Mouse (Mus musculus): ENCODE measurements around the gene Tubgcp6. TPM values are rescaled to one million over a fixed set of nuclear protein-coding genes. Genes with fewer than 3 reads are reported as not detected.

Gene Tubgcp6
- total RNA-seq (2021), result 10 to 100 TPM; 34.7 to 35.3 TPM
- long read RNA-seq, experiment 1, full-length matches to known transcripts, result 18 of 41 reads
- long read RNA-seq, experiment 1, partial matches to known transcripts, result 9 of 41 reads
- long read RNA-seq, experiment 1, other reads (novel, unspliced or antisense), result 14 of 41 reads
- long read RNA-seq, experiment 2, full-length matches to known transcripts, result 16 of 47 reads
- long read RNA-seq, experiment 2, partial matches to known transcripts, result 8 of 47 reads
- long read RNA-seq, experiment 2, other reads (novel, unspliced or antisense), result 23 of 47 reads

DNA sequence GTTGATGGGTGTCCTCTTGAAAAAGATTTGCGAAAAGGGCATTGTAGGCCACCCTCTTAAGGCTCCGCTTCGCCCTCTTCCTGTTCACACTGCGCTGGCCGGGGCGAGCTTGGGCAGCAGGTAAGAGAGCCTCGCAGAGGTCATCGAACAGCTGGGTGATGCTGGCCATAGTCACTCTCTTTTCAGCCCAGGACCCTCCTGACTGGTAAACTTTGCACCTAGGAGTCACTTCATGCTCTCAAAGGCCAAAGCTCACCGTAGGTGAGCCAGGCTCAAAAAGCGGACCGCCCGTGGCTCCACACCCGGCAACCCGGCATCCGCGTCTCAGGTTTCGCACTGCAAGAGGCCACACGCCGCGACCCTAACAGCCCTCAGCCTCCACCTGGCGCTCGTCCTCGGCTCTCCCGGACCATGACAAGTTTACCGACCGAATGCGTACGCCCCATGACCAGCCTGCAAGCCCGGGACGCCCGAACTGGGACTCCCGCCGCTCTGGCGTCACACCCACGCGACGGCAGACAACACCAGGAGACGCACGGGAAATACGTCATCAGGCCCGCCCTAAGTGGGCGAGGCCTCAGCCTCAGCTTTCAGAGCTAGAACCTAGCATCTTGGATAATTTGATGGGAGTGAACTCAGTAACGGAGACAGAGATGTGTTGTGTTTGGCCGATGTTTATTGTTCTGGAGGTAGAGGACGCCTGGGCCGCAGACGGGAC lies at the start of gene Tubgcp6:
TSS of gene Tubgcp6 (minus strand) at position 464 of the 718 bp plus-strand sequence.
- TF ChIP-seq CTCF (IDR thresholded peaks at IDR 0.05), result no peak
- peak; percentile 96 to 97 for DNase-seq (ENCODE audit: extremely low spot score in 1 of 2, low spot score in 2 of 2)
- intact Hi-C loops (cut with DNase I), result loop anchor here (2.0 kb wide), 1 partner anchor 74 kb away; the partner anchor contains the start of gene Dennd6b
- Histone ChIP-seq H3K27ac (peak within 1 kb of the TSS; percentile 93), H3K4me3 (peak within 1 kb of the TSS; percentile 94)

DNA sequence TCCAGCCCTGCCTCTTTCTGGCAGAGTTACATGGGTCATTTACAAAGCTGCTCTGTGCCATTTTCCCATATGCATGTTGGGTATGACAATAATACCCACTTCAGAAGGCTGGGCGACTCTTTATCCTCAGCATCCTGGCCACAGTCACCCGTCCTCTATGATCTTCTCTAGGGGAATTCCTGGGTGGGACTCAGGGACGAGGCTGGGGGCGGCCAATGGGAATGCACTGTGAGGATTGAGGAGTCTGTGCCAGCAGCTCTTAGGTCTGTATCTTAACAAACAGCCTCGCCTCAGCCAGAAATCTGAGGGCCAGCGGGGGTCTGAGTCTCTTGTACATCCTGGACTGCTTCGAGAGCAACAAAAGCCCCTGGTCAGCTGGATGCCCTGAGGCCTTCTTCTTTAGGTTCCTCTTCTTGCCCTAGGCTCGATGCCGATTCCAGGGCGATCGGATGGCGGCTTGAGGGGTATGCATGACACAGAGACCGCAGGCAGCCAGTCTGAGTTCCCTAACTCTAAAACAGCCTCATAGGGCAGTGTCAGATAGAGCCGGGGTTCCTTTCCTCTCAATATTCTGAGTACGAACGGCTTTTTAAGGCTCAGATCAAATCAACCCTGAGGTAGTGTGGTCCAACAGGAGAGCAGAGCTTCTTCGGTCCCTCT lies 49.5 kb upstream of the Tubgcp6 start:
- peak overlapping the region; percentile 85 for H3K27ac ChIP-seq
- TF ChIP-seq CTCF (IDR thresholded peaks at IDR 0.05), result no peak
- intact Hi-C loops (cut with DNase I), result no loop called here
- peak overlapping the region; percentile 82 for H3K4me3 ChIP-seq
- no peak for DNase-seq (ENCODE audit: extremely low spot score in 1 of 2, low spot score in 2 of 2)

DNA sequence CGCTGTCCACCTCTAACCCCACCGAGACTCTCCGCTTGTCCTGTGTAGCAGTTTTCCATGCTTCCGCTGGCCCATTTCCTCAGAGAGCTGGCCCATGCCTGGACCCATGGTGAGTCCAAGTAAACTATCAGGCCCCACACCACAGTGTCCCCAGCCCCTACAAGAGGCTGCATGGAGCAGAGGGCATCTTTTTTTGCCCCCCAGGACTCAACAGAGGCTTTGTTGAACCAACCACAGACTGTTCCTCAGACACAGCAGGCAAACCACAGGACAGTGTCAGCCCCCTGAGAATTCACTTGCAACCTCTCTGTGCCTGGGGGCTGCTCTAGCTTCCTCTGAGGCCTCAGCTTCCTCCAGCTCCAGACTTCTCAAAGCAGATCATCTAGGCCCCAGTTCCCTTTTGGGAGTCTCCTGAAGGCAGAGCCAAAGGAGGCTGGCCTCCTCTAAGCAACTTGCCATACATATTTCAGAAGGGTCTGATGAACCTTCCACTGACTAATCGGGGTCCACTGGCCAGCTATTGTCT lies 48.7 kb upstream of the Tubgcp6 start:
- no peak for DNase-seq (ENCODE audit: extremely low spot score in 1 of 2, low spot score in 2 of 2)
- no peak for TF ChIP-seq CTCF (IDR thresholded peaks at IDR 0.05)
- intact Hi-C loops (cut with DNase I), result no loop called here
- no peak overlapping the region for H3K27ac ChIP-seq
- H3K4me3 ChIP-seq, result no peak overlapping the region

DNA sequence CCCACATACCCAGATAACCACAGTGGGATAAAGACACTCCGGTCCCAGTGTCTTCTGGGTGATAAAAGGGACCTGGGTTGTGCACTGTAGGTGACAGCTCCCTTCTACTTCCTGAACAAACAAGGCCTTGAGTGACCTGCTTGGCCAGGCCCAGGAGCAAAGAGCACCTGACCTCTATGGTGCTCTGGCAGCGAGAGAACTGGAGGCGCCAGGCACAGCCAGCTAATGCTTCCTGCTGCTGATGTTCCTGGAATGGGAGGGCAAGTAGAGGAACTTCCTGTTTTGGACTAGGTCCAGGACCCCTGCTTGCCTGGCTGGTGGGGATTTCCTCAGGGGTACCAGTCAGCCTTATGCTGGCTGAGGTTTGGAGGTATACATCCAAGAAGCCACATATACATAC lies 47.2 kb upstream of the Tubgcp6 start:
- no peak for TF ChIP-seq CTCF (IDR thresholded peaks at IDR 0.05)
- Histone ChIP-seq H3K4me3 (no peak overlapping the region), H3K27ac (peak overlapping the region; percentile 60)
- no peak for DNase-seq (ENCODE audit: extremely low spot score in 1 of 2, low spot score in 2 of 2)
- intact Hi-C loops (cut with DNase I), result no loop called here

DNA sequence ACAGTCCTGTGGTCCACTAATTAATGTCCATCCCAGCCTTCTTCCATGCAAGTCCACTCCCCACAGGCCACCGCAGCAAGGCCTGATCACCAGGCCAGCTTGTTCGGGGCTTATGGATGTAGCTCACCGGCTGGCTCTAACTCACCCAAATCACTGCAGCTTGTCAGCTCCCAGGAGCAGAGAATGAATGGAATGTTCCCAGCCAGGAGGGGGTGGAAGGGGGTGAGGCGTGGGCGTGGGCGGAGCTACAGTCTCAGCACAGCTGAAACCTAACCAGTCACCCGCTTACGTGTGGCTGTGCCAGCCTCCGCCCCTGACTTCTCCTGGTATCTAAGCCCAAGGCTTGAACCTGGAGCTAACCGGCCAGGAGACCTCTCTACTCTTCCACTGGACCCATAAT lies 46.5 kb upstream of the Tubgcp6 start:
- H3K27ac ChIP-seq, result peak overlapping the region; percentile 60
- peak; percentile 83 for DNase-seq (ENCODE audit: extremely low spot score in 1 of 2, low spot score in 2 of 2)
- H3K4me3 ChIP-seq, result peak overlapping the region; percentile 19; the same call in 1 of the 2 replicates
- no peak for TF ChIP-seq CTCF (IDR thresholded peaks at IDR 0.05)
- intact Hi-C loops (cut with DNase I), result no loop called here

DNA sequence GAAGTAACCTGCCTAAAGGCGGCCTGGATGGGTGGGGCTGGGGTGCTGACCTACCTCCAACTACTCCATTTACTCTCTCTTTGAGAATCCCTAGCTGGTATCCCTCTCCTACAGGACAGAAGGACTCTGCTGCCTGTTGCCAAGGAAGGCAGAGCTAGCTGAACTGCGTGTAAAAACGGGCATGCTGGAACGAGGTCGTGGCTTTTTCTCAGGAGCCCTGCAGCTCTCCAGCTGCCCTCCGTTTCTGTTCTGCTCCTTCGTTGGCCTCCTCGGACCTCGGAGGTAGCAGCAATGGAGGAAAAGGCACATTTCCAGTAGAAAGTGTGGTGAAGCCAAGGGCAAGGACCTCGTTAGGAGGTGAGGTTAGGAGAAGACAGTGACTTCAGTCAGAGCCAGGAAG lies 46.0 kb upstream of the Tubgcp6 start:
- intact Hi-C loops (cut with DNase I), result no loop called here
- no peak for DNase-seq (ENCODE audit: extremely low spot score in 1 of 2, low spot score in 2 of 2)
- TF ChIP-seq CTCF (IDR thresholded peaks at IDR 0.05), result no peak
- Histone ChIP-seq H3K4me3 (peak overlapping the region; percentile 19; the same call in 1 of the 2 replicates), H3K27ac (peak overlapping the region; percentile 60; the same call in 1 of the 2 replicates)

DNA sequence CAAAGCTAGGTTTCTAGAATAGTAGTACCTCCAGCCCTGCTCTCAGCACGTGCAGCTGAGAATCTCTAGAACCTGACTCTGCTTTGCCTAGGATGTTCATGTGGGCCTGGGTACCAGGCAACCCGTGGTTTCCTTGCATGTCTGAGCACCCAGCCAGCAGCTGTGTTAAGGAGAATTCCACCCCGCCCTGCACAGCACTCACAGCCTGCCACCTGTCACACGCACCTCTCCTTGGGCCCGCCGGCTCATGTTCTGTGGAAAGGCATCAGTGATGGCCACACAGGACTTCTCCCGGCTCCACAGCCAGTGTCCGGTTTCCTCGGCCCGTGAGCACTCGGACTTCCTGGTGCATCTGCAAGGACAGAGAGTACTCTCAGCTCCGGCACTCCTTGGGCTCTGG lies 42.6 kb upstream of the Tubgcp6 start:
- no peak for TF ChIP-seq CTCF (IDR thresholded peaks at IDR 0.05)
- Histone ChIP-seq H3K27ac (no peak overlapping the region), H3K4me3 (no peak overlapping the region)
- DNase-seq (ENCODE audit: extremely low spot score in 1 of 2, low spot score in 2 of 2), result no peak
- intact Hi-C loops (cut with DNase I), result no loop called here

DNA sequence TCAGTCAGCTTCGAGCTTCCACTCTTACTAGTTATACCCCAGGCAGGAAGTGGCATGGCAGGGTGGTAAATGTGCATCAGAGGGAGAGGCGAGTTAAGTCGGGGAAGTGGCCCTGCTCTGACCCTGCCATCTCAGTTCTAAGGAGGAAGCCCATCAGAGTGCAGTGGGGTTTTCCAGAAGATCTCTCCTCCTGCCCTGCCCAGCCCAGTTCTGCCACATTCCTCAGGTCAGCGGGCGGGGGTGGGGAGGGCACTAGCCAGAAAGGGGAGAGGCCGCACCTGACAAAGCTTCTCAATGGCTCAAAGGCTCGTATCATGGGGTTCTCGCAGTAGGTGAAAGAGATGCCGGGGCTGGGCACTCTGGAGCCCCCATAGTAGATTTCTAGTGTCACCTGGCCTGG lies 38.5 kb upstream of the Tubgcp6 start:
- TF ChIP-seq CTCF (IDR thresholded peaks at IDR 0.05), result no peak
- intact Hi-C loops (cut with DNase I), result no loop called here
- Histone ChIP-seq H3K4me3 (no peak overlapping the region), H3K27ac (no peak overlapping the region)
- DNase-seq (ENCODE audit: extremely low spot score in 1 of 2, low spot score in 2 of 2), result no peak

DNA sequence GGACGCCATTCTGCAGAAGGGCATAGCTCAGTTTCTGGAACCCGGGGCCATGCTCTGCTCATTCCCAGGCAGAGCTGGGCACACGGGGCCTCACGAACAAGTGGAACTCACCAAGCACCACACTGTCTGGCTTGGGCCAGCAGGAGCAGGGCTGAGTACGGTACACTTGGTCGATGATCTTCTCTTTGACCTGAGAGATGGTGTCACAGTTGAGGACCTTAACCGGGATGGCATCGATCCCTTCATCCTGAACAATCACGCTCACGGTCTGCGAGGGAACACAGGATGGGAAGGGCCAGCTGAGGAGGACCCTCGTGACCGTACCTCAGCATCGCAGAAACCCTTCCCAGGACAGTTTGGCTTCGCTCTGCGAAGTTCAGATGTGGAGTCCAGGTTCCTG lies 35.6 kb upstream of the Tubgcp6 start:
- TF ChIP-seq CTCF (IDR thresholded peaks at IDR 0.05), result no peak
- H3K4me3 ChIP-seq, result no peak overlapping the region
- intact Hi-C loops (cut with DNase I), result loop anchor here (2.0 kb wide), 1 partner anchor 52 kb away; the partner anchor contains the start of gene Ppp6r2
- no peak overlapping the region for H3K27ac ChIP-seq
- DNase-seq (ENCODE audit: extremely low spot score in 1 of 2, low spot score in 2 of 2), result no peak

DNA sequence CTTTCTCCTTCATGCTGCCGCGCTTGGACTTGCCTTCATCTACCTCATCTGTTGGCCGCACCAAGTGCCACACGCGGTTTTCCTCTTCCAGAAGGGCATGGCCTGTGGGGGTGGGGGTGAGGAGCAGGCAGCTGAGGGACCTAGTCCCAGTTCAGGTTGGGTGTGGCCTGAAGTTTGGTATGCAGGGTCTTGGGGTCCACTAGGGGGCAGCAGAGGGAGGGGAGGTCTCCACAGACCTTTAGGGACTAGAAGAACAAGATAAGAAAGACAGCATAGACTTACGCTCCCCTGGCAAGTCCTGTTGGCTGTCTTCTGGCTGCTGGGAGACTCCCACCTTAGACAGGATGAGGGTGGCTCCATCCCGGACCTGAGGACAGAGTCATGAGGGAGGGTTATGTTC lies 35.0 kb upstream of the Tubgcp6 start:
- peak; percentile 74 for TF ChIP-seq CTCF (IDR thresholded peaks at IDR 0.05)
- DNase-seq (ENCODE audit: extremely low spot score in 1 of 2, low spot score in 2 of 2), result peak; percentile 42 to 58
- no peak overlapping the region for H3K4me3 ChIP-seq
- H3K27ac ChIP-seq, result no peak overlapping the region
- intact Hi-C loops (cut with DNase I), result loop anchor here (2.0 kb wide), 1 partner anchor 53 kb away; the partner anchor contains the start of gene Ppp6r2

DNA sequence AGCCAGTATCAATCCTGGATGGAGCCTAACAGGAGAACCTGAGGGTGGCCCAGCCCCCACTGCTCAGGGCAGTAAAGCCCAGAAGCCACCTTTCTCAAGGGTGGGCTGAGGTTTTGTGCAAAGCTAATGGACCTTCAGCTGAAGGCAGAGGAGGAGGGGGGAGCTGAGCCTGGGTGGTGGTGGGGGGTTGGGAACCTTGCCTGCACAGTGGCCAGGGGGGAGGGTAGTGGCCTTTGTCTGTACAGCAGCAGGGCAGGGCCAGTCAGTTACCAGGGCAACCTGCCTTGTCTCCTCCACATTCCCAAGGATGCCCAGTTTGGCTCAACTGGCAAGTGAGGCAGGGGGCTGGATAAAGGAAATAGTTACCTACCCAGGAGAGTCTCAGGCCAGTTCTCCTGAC lies 29.4 kb upstream of the Tubgcp6 start:
- no peak for DNase-seq (ENCODE audit: extremely low spot score in 1 of 2, low spot score in 2 of 2)
- Histone ChIP-seq H3K4me3 (no peak overlapping the region), H3K27ac (no peak overlapping the region)
- no peak for TF ChIP-seq CTCF (IDR thresholded peaks at IDR 0.05)
- intact Hi-C loops (cut with DNase I), result no loop called here

DNA sequence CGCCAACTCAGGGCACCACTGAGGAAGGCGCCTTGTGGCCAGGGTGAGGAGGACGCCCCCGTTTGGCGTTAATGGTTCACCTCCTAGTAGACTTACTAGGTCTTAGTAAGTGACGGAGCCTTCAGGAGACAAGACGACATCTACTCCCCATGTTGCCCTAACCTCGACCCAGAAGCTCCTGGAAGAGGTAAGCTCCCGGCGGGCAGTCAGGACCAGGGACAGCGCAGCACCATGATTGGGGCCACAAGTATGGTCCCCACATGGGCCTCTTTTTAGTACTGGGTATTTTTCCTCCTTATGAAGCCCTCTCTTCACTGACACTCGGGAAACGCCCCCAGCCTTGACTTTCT lies 27.1 kb upstream of the Tubgcp6 start:
- no peak for DNase-seq (ENCODE audit: extremely low spot score in 1 of 2, low spot score in 2 of 2)
- H3K4me3 ChIP-seq, result peak overlapping the region; percentile 88
- intact Hi-C loops (cut with DNase I), result no loop called here
- peak overlapping the region; percentile 92; the same call in 1 of the 2 replicates for H3K27ac ChIP-seq
- no peak; the same call in 1 of the 2 replicates for TF ChIP-seq CTCF (IDR thresholded peaks at IDR 0.05)
